Mouse (Mus musculus) CH12.LX (cell line): ENCODE results near the gene Rab25.

Experiments used
- BHLHE40 ChIP-seq: IDR thresholded peaks from 2 replicates; pipeline ENCODE4 v1.6.1; 2011; ENCODE audit warnings: mild to moderate bottlenecking, low read depth, low read length, improper control_type of control experiment
- CTCF ChIP-seq, 2 experiments: IDR thresholded peaks in 1 of 2; conservative IDR thresholded peaks in 1 of 2; 2 replicates each; pipeline ENCODE4 v1.5.1; 2011 to 2012; ENCODE audit warnings: low read depth in 2 of 2, low read length in 2 of 2, improper control_type of control experiment in 1 of 2, inconsistent platforms in 1 of 2, mild to moderate bottlenecking in 1 of 2, moderate library complexity in 1 of 2
- MAX ChIP-seq: IDR thresholded peaks from 2 replicates; pipeline ENCODE4 v1.6.1; 2011; ENCODE audit warnings: low read length, improper control_type of control experiment
- MAZ ChIP-seq: IDR thresholded peaks from 2 replicates; pipeline ENCODE4 v1.6.1; 2012; ENCODE audit warnings: low read depth, mild to moderate bottlenecking, inconsistent platforms, low read length, improper control_type of control experiment, moderate library complexity
- POLR2A ChIP-seq: IDR thresholded peaks from 2 replicates; pipeline ENCODE4 v1.6.1; 2011; ENCODE audit warnings: low read depth, mild to moderate bottlenecking, improper control_type of control experiment, low read length
- POLR2AphosphoS2 ChIP-seq: IDR thresholded peaks from 2 replicates; pipeline ENCODE4 v1.6.1; 2011; ENCODE audit warnings: low read depth, low read length, improper control_type of control experiment
- RAD21 ChIP-seq: IDR thresholded peaks from 2 replicates; pipeline ENCODE4 v1.6.1; 2011; ENCODE audit warnings: low read depth, mild to moderate bottlenecking, low read length, improper control_type of control experiment, moderate library complexity
- SIN3A ChIP-seq: IDR thresholded peaks from 2 replicates; pipeline ENCODE4 v1.6.1; 2012; ENCODE audit warnings: low read length, improper control_type of control experiment, inconsistent platforms
- TCF12 ChIP-seq: IDR thresholded peaks from 2 replicates; pipeline ENCODE4 v1.6.1; 2014; ENCODE audit warnings: low read depth, mild to moderate bottlenecking, inconsistent platforms, low read length, improper control_type of control experiment
- UBTF ChIP-seq: IDR thresholded peaks from 2 replicates; pipeline ENCODE4 v1.6.1; 2012; ENCODE audit warnings: low read depth, mild to moderate bottlenecking, inconsistent platforms, low read length, improper control_type of control experiment, moderate library complexity
- USF1 ChIP-seq: IDR thresholded peaks from 2 replicates; pipeline ENCODE4 v1.6.1; 2014; ENCODE audit warnings: low read depth, mild to moderate bottlenecking, inconsistent platforms, low read length, improper control_type of control experiment
- ZMIZ1 ChIP-seq: IDR thresholded peaks from 2 replicates; pipeline ENCODE4 v1.6.1; 2012; ENCODE audit warnings: low read depth, mild to moderate bottlenecking, inconsistent platforms, low read length, improper control_type of control experiment

GRCm38 (mm10) chr3:88579454-88580117 lies 31.5 kb upstream of the Rab25 start:
- TF ChIP-seq TCF12 (peak; percentile 87), CTCF (conservative IDR thresholded peaks at IDR 0.05 in 1 of 2, IDR thresholded peaks at IDR 0.05 in 1 of 2; ENCODE audit: low read depth in 2 of 2, low read length in 2 of 2) (no peak), MAX (no peak), BHLHE40 (no peak), RAD21 (no peak), POLR2A (peak; percentile 86), MAZ (no peak), USF1 (no peak), POLR2AphosphoS2 (peak; percentile 86), SIN3A (peak; percentile 88), UBTF (peak; percentile 54; the same call in 1 of the 2 replicates), ZMIZ1 (peak; percentile 62; the same call in 1 of the 2 replicates)
